Mouse (Mus musculus) cerebellum, adult 9-11 months (tissue): ENCODE data around the gene Ptgs2.

Experiments
- DNase-seq: peaks from one replicate; pipeline ENCODE4 v3.0.0; 2022

Gene Ptgs2

GRCm38 (mm10) chr1:150099790-150100333 lies at the start of gene Ptgs2:
TSS of gene Ptgs2 (plus strand) at chr1:150100031.
- DNase-seq, result no peak

DNA sequence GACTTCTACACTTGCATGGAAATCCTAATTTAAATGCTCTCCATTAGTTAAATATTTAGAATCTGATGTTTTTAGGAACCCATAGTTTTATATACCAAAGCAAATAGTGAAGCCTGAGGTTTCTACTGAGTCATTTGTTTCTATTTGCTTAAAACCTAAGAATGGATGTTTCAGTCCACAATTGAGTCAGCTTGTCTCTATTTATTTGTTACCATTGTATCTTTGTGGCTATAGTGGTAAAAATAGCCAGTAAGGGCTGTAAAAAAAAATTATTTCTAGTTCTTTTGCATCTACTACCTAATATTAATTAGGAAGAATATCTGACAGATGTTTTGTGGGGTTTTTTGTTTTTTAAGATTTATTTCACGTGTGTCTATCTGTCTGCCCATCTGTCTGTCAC lies 49.6 kb upstream of the Ptgs2 start:
- no peak for DNase-seq

- no peak for DNase-seq
Observed at GRCm38 (mm10) chr1:150065684-150066083, 34.1 kb upstream of the Ptgs2 start.

- DNase-seq, result no peak
Observed at GRCm38 (mm10) chr1:150072880-150073279, 27.0 kb upstream of the Ptgs2 start.

- DNase-seq, result no peak
Observed at GRCm38 (mm10) chr1:150074609-150075008, 25.2 kb upstream of the Ptgs2 start.

- no peak for DNase-seq
Observed at GRCm38 (mm10) chr1:150089040-150089692, 10.7 kb upstream of the Ptgs2 start.

GRCm38 (mm10) chr1:150090229-150090628 lies 9.6 kb upstream of the Ptgs2 start:
- no peak for DNase-seq

GRCm38 (mm10) chr1:150097036-150097435 lies 2.8 kb upstream of the Ptgs2 start:
- no peak for DNase-seq

GRCm38 (mm10) chr1:150097721-150098120 lies 2.1 kb upstream of the Ptgs2 start:
- DNase-seq, result no peak

- no peak for DNase-seq
Observed at GRCm38 (mm10) chr1:150099374-150099773, 457 bp upstream of the Ptgs2 start.

GRCm38 (mm10) chr1:150104228-150104720 lies 4.4 kb downstream of the Ptgs2 start:
- no peak for DNase-seq

GRCm38 (mm10) chr1:150106736-150107135 lies 6.9 kb downstream of the Ptgs2 start:
- no peak for DNase-seq

DNA sequence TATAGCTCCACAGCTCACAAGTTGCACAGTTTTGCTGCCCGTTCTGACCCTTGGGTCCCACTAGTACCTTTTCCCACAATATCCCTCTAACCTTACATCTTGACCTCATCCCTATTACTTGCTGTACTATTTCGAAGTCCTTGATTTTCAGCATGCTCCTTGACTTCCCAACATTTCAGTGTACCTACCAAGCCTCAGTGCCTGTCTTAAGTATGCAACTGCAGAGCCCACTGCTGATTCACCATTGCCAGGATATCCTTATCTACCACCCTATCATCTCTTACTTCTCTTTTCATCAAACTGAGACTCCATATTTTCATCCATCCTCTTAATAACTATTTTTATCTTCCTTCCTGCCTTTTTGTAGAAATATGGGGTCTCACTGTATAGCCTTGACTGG lies 9.8 kb downstream of the Ptgs2 start:
- no peak for DNase-seq

GRCm38 (mm10) chr1:150115352-150115751 lies 15.5 kb downstream of the Ptgs2 start:
- no peak for DNase-seq

- DNase-seq, result no peak
Observed at GRCm38 (mm10) chr1:150118352-150118751, 18.5 kb downstream of the Ptgs2 start.

DNA sequence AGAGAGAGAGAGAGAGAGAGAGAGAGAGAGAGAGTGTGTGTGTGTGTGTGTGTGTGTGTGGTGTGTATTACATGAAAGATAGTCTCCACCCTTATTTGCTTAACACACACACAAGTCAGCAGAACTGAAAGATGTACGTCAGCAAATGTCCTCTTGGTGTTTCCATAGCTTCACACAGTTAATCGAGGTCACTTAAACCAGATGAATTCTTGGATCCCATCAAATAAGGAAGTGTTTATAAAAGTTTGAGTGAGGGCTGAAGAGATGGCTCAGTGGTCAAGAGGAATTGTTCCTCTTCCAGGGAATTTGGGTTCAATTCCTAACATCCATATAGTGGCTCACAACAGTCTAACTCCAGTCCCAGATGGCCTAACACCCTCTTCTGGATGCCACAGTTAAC lies 25.7 kb downstream of the Ptgs2 start:
- DNase-seq, result no peak

DNA sequence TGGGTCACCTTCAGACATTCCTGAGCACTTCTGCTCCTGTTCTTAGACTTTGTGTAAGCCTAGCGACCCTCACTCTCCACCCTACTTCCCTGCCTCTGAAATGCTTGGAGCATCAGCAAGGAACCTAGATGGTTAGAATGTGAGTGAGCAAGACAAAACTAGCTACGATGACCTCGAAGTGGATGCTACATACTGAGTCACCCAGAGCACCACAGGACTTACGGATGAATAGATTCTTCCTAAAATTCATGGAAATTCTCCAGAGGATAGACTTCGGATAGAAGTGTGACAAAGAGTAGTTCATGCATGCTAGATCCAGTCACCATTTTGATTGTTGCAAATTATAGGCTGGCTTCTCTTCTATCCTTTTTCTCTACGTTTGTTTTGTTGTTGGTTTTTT lies 30.2 kb downstream of the Ptgs2 start:
- no peak for DNase-seq

GRCm38 (mm10) chr1:150130586-150131275 lies 30.9 kb downstream of the Ptgs2 start:
- no peak for DNase-seq

- DNase-seq, result no peak
Observed at GRCm38 (mm10) chr1:150135350-150135749, 35.5 kb downstream of the Ptgs2 start.

DNA sequence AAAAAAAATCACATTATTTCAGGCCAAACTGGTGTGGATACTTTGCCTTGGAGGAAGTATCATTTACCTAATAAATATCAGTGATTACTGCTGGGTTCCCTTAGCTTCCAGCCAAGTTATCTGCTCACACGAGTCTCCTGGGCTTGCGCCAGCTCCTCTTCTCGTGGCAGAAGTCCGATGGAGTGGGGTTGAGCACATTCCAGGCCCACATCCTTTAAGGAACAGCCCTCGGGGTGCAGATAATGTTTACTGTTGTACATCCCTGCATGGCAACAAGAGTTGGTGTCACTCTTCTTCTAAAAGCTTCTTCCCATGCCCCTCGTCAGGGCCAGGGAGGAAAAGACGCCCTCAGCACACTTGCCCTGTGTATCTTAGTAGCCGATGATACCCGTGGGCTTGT lies 39.9 kb downstream of the Ptgs2 start:
- no peak for DNase-seq

- DNase-seq, result no peak
Observed at GRCm38 (mm10) chr1:150141939-150142338, 42.1 kb downstream of the Ptgs2 start.

DNA sequence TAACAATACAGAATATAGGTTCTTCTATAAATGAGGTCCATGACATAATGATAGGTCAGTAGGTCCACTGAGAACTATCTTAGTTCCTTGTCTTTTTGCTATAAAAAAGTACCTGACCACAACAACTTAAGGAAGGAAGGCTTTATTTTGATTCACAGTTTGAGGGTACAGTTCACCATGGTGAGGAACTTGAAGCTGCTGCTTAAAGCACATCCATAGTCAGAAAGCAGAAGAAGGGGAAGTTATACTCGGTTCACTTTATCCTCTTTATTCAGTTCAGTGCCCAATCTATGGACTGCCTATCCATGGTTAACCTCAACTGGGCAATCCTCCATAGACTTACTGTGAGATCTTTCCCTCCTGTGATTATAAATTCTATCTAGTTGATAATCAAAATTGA lies 43.7 kb downstream of the Ptgs2 start:
- no peak for DNase-seq

- DNase-seq, result no peak
Observed at GRCm38 (mm10) chr1:150145049-150145448, 45.2 kb downstream of the Ptgs2 start.

GRCm38 (mm10) chr1:150147272-150147671 lies 47.4 kb downstream of the Ptgs2 start:
- no peak for DNase-seq
